Mouse (Mus musculus): Measurements from ENCODE around the gene Ctnnd1.

The Ctnnd1 gene

GRCm38 (mm10) chr2:84599270-84599888, 51.2 kb downstream of the Ctnnd1 start:
- 93% methylated on average over 6 of the region's 6 CpGs for WGBS

- WGBS: 61% methylated on average over 1 of the region's 1 CpGs
Measured at GRCm38 (mm10) chr2:84597123-84597522, 53.4 kb downstream of the Ctnnd1 start.

GRCm38 (mm10) chr2:84592801-84593200, 57.8 kb downstream of the Ctnnd1 start:
- 94% methylated on average over 8 of the region's 8 CpGs for WGBS

GRCm38 (mm10) chr2:84585700-84586099, 64.9 kb downstream of the Ctnnd1 start:
- WGBS: 85% methylated on average over 8 of the region's 8 CpGs

GRCm38 (mm10) chr2:84582286-84582685, 68.3 kb downstream of the Ctnnd1 start:
- WGBS: 81% methylated on average over 5 of the region's 5 CpGs

- 87% methylated on average over 2 of the region's 3 CpGs for WGBS
Measured at GRCm38 (mm10) chr2:84581208-84581607, 69.4 kb downstream of the Ctnnd1 start.

GRCm38 (mm10) chr2:84579311-84579710, 71.3 kb downstream of the Ctnnd1 start:
- 93% methylated on average over 2 of the region's 2 CpGs for WGBS

GRCm38 (mm10) chr2:84574130-84574529, 76.4 kb downstream of the Ctnnd1 start:
- WGBS: 59% methylated on average over 4 of the region's 4 CpGs

GRCm38 (mm10) chr2:84556888-84557514, 93.6 kb downstream of the Ctnnd1 start:
- 37% methylated on average over 10 of the region's 10 CpGs for WGBS

- WGBS: 46% methylated on average over 10 of the region's 10 CpGs
Measured at GRCm38 (mm10) chr2:84551390-84552100, 99.0 kb downstream of the Ctnnd1 start.

Data from cerebral cortex, adult 2 months (tissue).